Comparison of ENCODE assay signal across 10 mouse cellular contexts in the genomic region with DNA sequence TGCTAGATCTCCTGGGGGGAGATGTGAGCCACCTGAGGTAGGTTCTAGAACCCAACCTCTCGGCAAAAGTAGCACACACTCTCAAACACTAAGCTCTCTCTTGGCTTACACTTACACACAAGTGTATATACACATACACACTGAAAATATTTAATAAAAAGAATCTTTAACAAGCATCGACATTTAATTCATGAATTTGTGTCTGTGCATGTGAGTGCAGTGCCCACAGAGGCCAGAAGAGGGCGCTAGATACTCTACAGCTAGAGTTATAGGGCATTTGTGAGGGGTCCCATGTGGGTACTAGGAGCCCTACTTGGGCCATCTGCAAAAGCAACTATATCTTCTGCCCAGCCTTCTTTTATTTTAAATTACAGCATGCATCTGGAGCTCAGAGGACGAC.
"Had no signal": no experiment of that assay in that cellular context is flagged by ENCODE, and none has a peak within 500 bp of the region (broad histone marks: within the 10 kb centered on the region; RNA-seq: fewer than 3 reads in every experiment).

No protein-coding gene starts in this region.

- H3K4me3 ChIP-seq: limb, embryonic 13.5 days; liver, embryonic 12.5 days; midbrain, embryonic 13.5 days; stomach, embryonic 15.5 days had no signal

- H3K27me3 ChIP-seq: stomach, embryonic 15.5 days had no signal

- H3K9me3 ChIP-seq: limb, embryonic 13.5 days; stomach, embryonic 15.5 days had no signal

- H3K27ac ChIP-seq: limb, embryonic 13.5 days; liver, embryonic 12.5 days; midbrain, embryonic 13.5 days; stomach, embryonic 15.5 days had no signal

- DNase-seq: kidney, adult 2 months; kidney, postnatal 36 days; left cerebral cortex, postnatal 4 days; lung, adult 18-20 months; right cerebral cortex, postnatal 14 days; thymus, postnatal 36 days had no signal

- H3K4me2 ChIP-seq: limb, embryonic 13.5 days; liver, embryonic 12.5 days; midbrain, embryonic 13.5 days; stomach, embryonic 15.5 days had no signal

- H3K36me3 ChIP-seq: limb, embryonic 13.5 days; liver, embryonic 12.5 days; midbrain, embryonic 13.5 days; stomach, embryonic 15.5 days had no signal

- ATAC-seq: liver, embryonic 12.5 days; midbrain, embryonic 13.5 days had no signal

- H3K9ac ChIP-seq: limb, embryonic 13.5 days; liver, embryonic 12.5 days; midbrain, embryonic 13.5 days; stomach, embryonic 15.5 days had no signal
